Mouse (Mus musculus) ES-Bruce4 (cell line): ENCODE data around the gene Oas1f.
"Not testable (repeated sequence)": the region's sequence is repeated elsewhere in the genome, so short reads cannot be mapped to it uniquely, and the experiment has no call there.

ENCODE experiments used
- CTCF ChIP-seq: IDR thresholded peaks from one replicate; pipeline ENCODE4 v1.8.1; 2011; ENCODE audit warnings: low read depth, low read length
- EP300 ChIP-seq: IDR thresholded peaks from 2 replicates; pipeline ENCODE4 v1.6.1; 2011; ENCODE audit warnings: low read depth, low read length; ENCODE audit not compliant: insufficient read depth
- POLR2A ChIP-seq: IDR thresholded peaks from one replicate; pipeline ENCODE4 v1.8.1; 2011; ENCODE audit warnings: low read length; ENCODE audit not compliant: insufficient read depth

DNA sequence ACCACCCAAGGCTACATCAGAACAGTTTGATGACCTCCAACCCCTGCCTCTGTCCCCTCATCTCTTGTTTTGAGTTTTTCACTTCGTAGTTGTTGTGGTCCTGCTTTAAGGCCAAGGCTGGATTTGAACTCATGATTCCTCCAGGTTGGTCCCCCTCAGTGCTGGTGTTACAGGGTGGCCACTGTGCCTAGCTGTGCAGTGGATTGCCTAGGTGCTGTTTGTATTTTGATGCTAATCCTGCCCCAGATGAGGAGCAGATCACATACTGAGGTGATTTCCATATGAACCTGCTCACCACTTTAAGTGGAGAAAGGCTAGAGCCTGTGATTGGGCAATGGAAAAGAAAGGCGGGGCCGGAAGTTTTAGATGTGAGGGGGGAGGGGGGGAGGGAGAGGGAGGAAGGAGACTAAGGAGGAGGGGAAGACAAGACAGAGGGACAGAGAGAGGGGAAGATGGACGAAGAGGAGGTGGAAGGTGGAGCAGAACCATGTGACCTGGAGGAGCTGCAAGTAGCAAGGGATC lies 41.2 kb downstream of the Oas1f start:
- not testable (repeated sequence) for TF ChIP-seq CTCF, EP300
- TF ChIP-seq POLR2A: peak; percentile 27
